Mouse (Mus musculus) kidney, adult 18-20 months (tissue): ENCODE measurements at regions not wholly inside any gene's neighbourhood (a gene's known extent, or its start where the extent isn't known, plus 50 kb on each side); places are given as distances from the start of the nearest gene placed in this dataset.

Experiments used
- DNase-seq: peaks from one replicate; pipeline ENCODE4 v3.0.0; 2021

GRCm38 (mm10) chr7:139741246-139741903, 57.8 kb upstream of the Cfap46 start:
- DNase-seq, result no peak

DNA sequence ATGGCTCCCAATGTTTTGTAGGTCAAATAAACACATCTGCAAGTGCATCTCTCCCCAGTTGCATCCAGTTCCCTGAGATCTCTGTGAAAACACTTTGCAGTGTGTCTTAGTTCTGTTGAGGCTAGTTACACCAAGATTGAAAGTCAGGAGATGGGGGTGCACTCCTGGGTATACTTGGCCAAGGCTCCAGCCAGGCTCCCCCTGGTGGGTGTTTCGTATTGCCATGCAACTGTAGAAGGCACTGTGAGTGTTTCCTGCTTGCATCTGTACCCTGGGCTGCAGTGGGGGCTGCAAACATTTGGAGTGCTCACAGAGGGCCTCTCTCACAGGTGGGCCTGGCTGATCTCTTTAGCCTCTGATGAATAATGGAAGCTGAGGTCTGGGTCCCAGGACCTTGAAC, 63.2 kb upstream of the Cfap46 start:
- DNase-seq, result peak; percentile 12

DNA sequence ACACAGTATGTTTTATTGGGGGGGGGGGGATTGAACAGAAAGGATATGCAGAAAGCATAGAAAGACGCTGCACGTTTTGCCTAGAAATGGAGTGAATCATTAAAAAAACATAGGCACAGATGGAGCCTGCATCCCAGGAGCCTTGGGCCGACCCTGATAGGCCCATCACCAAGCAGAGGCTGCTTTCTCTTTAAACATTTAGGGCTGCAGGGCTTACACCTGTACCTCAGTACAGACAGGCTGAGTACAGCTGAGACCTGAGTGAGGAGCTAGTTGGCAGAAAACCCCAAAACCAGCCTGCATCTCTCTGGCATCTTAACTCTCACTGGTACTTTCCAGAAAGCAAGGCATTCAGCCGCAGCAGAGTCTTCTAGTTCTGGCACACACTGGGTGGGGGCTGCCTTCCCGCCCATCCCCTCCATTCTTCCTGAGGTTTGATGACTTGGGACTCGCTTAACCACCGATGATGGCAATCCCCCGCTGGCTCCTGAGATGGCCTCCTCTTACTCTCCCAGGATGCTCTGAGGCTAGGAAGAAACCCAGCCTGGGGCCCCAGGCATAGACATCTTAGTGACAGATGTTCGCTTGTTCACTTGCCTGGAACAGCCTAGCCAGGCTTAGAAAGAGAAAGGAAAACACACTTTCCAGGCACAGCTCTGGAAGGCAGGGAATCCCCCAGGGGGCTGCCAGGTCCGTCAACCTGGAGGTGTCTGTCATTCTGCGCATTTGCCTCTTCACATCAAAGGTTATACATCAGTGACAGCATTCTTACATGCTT, 63.9 kb upstream of the Cfap46 start:
- DNase-seq, result no peak

- DNase-seq, result no peak
These were observed 71.4 kb upstream of the Cfap46 start for GRCm38 (mm10) chr7:139755004-139755403.

DNA sequence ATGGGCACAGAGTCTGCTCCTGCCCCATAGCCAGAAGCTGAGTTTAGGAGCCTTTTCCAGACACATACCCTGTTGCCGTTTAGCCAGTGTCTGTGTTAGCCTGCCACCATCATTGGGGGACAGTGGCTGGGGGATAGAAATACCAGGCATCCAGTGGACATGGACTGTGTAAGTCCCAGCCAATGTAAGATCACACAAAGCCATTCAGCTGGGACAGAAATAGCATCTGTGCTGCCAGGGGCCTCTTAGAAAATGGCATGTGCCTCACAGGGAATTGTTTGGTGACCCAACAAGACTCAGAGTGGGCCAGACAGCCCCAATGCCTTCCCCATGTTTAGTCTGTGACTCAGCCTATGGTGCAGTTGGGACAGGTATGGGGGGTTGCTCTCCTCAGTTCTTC, 71.5 kb upstream of the Adgra1 start:
- no peak for DNase-seq

DNA sequence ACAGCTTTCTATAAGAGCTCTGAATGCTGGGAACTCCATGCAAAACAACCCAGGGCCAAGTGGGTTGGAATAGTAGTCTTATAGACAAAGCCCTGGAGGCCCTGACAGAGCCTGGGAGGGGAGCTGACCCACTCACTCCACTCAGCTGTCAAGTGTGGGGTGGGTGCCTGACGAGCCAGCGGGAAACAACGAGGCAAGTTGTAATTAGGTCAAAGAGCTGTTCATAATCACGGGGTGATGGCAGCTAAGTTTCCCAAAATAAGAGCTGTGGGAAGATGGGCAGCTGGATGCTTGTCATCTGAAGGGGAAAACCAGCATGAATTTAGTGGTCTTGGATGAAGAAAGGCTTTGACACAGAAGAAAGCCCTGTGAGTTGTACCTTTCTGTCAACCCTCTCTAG, 70.7 kb upstream of the Adgra1 start:
- no peak for DNase-seq

- DNase-seq, result no peak
These were observed 67.7 kb upstream of the Adgra1 start for GRCm38 (mm10) chr7:139766296-139766695.

GRCm38 (mm10) chr7:139769167-139769566, 64.8 kb upstream of the Adgra1 start:
- no peak for DNase-seq

- DNase-seq, result no peak
These were observed 56.7 kb upstream of the Adgra1 start for GRCm38 (mm10) chr7:139777243-139777642.

- no peak for DNase-seq
These were observed 54.1 kb upstream of the Adgra1 start for GRCm38 (mm10) chr7:139779876-139780275.

- no peak for DNase-seq
These were observed 52.5 kb upstream of the Adgra1 start for GRCm38 (mm10) chr7:139781513-139781912.
